Mouse (Mus musculus) neural tube, embryonic 11.5 days (tissue): ENCODE results near the gene Thsd4. TPM values are rescaled to one million over a fixed set of nuclear protein-coding genes. Genes with fewer than 3 reads are reported as not detected.

Source experiments
- ATAC-seq: fragments of 200-750 bp; cut with Nextera tagmentation; 2 replicates; pipeline ENCODE4 v1.8.0; 2017; ENCODE audit warnings: moderate number of reproducible peaks, mild to moderate bottlenecking, moderate TSS enrichment, moderate library complexity; ENCODE audit not compliant: insufficient read depth, low FRiP score, low TSS enrichment
- DNase-seq: peaks from one replicate; pipeline ENCODE4 v3.0.0-alpha.2; 2015; ENCODE audit warnings: low spot score
- H3K27ac ChIP-seq: fragments of 300-500 bp; sonication (generic); 2 replicates; pipeline ENCODE4 v1.5.1; 2014; ENCODE audit warnings: low read depth, mild to moderate bottlenecking, low read length
- H3K27me3 ChIP-seq: fragments of 300-500 bp; sonication (generic); 2 replicates; pipeline ENCODE4 v1.6.1; 2014; ENCODE audit warnings: mild to moderate bottlenecking, low read length, mixed read lengths; ENCODE audit not compliant: control insufficient read depth, insufficient read depth
- H3K36me3 ChIP-seq: fragments of 300-500 bp; sonication (generic); 2 replicates; pipeline ENCODE4 v1.6.1; 2014; ENCODE audit warnings: mild to moderate bottlenecking, low read length, moderate library complexity, mixed read lengths; ENCODE audit not compliant: control insufficient read depth, insufficient read depth
- H3K4me1 ChIP-seq: fragments of 300-500 bp; sonication (generic); 2 replicates; pipeline ENCODE4 v1.6.1; 2014; ENCODE audit warnings: low read length, mixed read lengths; ENCODE audit not compliant: control insufficient read depth, insufficient read depth
- H3K4me2 ChIP-seq: fragments of 300-500 bp; sonication (generic); 2 replicates; pipeline ENCODE4 v1.6.1; 2014; ENCODE audit warnings: low read depth, mild to moderate bottlenecking, moderate library complexity
- H3K4me3 ChIP-seq: fragments of 300-500 bp; sonication (generic); 2 replicates; pipeline ENCODE4 v1.5.1; 2014; ENCODE audit warnings: low read depth, low read length
- H3K9ac ChIP-seq: fragments of 300-500 bp; sonication (generic); 2 replicates; pipeline ENCODE4 v1.6.1; 2014; ENCODE audit warnings: mild to moderate bottlenecking, low read length
- H3K9me3 ChIP-seq: fragments of 300-500 bp; sonication (generic); 2 replicates; pipeline ENCODE4 v1.6.1; 2016; ENCODE audit warnings: low read length; ENCODE audit not compliant: control insufficient read depth
- WGBS: fragments of 180-500 bp; shearing (Covaris S2); extraction: QIAGEN DNeasy Blood & Tissue Kit; methylation state at CpG from one replicate; pipeline ENCODE4 v1.1.7; 2014; 5-methylcytosine and 5-hydroxymethylcytosine counted together
- polyA plus RNA-seq: library from polyadenylated mRNA; unstranded; fragments of >200 nt; fragmentation: Nextera tagmentation; extraction: Ambion mirVana; gene quantifications from 2 replicates; pipeline ENCODE4 v1.2.1, GENCODE M21; 2014

Gene Thsd4
- polyA plus RNA-seq, 1 experiment from 2014 or later, result 5.4 TPM

DNA sequence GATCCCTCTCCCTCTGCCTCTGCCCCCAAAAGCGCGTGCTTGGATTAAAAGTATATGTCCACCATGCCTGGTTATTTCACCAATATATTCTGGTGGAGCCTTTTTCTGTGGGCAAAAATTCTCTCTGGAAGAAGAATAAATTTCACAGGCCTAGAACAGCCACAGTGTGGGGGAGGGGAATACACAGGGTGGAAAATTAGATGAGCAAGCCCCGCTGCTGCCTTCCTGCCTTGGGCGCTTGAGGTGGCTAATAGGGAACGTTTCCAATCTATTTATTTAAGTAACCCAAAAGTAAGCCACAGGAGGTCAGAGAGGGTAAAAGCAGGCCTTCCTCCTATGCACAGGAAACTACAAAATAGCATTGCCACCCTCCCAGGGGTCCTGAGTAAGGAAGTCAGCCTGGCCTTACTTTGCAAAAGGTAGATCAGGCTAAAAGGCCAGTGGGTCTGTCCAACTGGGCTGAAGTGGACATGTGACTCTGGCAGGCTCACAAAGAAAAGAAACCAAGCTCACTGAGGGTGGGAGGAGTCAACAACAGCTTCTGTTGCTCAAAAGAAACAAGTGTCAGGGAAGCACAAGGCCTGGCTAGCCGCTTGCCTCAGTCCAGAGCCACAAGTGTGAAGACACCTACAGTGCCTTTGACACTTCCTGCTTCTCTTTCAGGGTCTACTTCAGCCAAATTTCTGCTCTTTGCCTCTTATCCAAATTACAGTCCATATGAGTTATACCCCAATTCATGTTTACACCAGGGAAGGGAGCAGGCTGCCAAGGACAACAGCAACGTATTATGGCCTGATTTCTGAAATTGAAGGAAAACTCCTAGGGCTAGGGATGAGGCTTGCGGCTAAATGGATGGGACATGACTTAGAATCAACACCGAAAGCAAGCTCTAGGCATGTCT is 289.6 kb downstream of the Thsd4 start:
- no peak for DNase-seq
- no peak overlapping the region for H3K4me2 ChIP-seq
- H3K9ac ChIP-seq, result no peak overlapping the region
- H3K27me3 ChIP-seq, result no peaks in the 10 kb centered on the region
- no peaks in the 10 kb centered on the region for H3K9me3 ChIP-seq
- H3K4me3 ChIP-seq, result no peak overlapping the region
- ATAC-seq, result no peak
- WGBS, result 65% methylated on average over 9 of the region's 9 CpGs
- no peaks in the 10 kb centered on the region for H3K36me3 ChIP-seq
- H3K27ac ChIP-seq, result no peak overlapping the region
- H3K4me1 ChIP-seq, result peaks cover 26% of the 10 kb centered on the region

GRCm38 (mm10) chr9:60229496-60229895 is 292.4 kb downstream of the Thsd4 start:
- Histone ChIP-seq H3K27me3 (no peaks in the 10 kb centered on the region), H3K9ac (no peak overlapping the region), H3K36me3 (no peaks in the 10 kb centered on the region), H3K4me1 (peaks cover 21% of the 10 kb centered on the region), H3K27ac (no peak overlapping the region), H3K9me3 (no peaks in the 10 kb centered on the region), H3K4me3 (no peak overlapping the region), H3K4me2 (no peak overlapping the region)
- no peak for ATAC-seq
- no peak for DNase-seq
- 61% methylated on average over 4 of the region's 4 CpGs for WGBS

DNA sequence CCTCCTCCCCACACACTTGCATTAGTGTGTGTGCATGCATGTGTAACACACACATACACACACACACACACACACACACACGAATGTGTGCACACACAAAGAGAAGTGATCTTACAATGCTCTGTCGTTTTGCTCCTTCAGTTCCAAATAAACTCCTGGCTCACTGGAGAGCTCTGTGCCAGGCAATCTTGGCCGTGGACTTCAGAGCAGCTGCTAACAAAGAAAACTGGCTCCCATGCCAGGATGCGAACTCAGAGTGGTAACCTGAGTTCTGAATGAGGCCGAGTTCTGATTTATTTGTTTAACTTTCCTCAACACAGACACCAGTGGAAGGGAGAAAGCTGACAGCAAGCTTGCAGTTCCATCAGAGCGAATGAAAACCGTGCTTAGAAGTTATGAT is 294.1 kb downstream of the Thsd4 start:
- H3K4me3 ChIP-seq, result no peak overlapping the region
- no peak overlapping the region for H3K9ac ChIP-seq
- no peaks in the 10 kb centered on the region for H3K9me3 ChIP-seq
- ATAC-seq (no peak), DNase-seq (no peak)
- 84% methylated on average over 7 of the region's 7 CpGs for WGBS
- no peaks in the 10 kb centered on the region for H3K27me3 ChIP-seq
- no peak overlapping the region for H3K27ac ChIP-seq
- H3K36me3 ChIP-seq, result no peaks in the 10 kb centered on the region
- H3K4me2 ChIP-seq, result no peak overlapping the region
- peaks cover 17% of the 10 kb centered on the region for H3K4me1 ChIP-seq

- H3K4me1 ChIP-seq, result peaks cover 12% of the 10 kb centered on the region
- H3K4me3 ChIP-seq, result no peak overlapping the region
- H3K36me3 ChIP-seq, result no peaks in the 10 kb centered on the region
- WGBS, result 93% methylated on average over 4 of the region's 4 CpGs
- no peaks in the 10 kb centered on the region for H3K27me3 ChIP-seq
- no peak overlapping the region for H3K4me2 ChIP-seq
- no peak overlapping the region for H3K27ac ChIP-seq
- no peak for ATAC-seq
- DNase-seq, result no peak
- no peaks in the 10 kb centered on the region for H3K9me3 ChIP-seq
- H3K9ac ChIP-seq, result no peak overlapping the region
Measured at GRCm38 (mm10) chr9:60226679-60227078, 295.2 kb downstream of the Thsd4 start.

DNA sequence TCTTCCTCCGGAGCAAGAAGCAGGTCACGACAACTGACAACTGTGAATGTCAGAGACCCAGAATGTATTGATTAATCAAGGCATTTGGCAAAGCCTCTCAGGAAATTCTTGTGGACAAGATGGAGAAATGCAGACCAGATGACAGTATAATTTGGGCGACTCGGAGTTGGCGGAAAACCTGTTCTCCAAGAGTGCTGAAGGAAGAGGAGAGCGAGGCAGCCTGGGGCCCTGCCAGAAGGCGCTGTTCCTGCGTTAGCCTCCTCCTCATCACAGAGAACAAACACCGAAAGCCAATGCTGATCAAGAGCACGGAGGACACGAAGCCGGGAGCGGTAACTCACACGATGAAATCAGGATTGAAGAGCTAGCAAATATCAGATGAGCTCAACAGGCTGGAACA is 295.7 kb downstream of the Thsd4 start:
- Histone ChIP-seq H3K9ac (no peak overlapping the region), H3K4me3 (no peak overlapping the region), H3K9me3 (no peaks in the 10 kb centered on the region), H3K27me3 (no peaks in the 10 kb centered on the region), H3K4me1 (peaks cover 11% of the 10 kb centered on the region), H3K4me2 (no peak overlapping the region), H3K36me3 (no peaks in the 10 kb centered on the region), H3K27ac (no peak overlapping the region)
- 94% methylated on average over 14 of the region's 14 CpGs for WGBS
- ATAC-seq, result no peak
- DNase-seq, result no peak

DNA sequence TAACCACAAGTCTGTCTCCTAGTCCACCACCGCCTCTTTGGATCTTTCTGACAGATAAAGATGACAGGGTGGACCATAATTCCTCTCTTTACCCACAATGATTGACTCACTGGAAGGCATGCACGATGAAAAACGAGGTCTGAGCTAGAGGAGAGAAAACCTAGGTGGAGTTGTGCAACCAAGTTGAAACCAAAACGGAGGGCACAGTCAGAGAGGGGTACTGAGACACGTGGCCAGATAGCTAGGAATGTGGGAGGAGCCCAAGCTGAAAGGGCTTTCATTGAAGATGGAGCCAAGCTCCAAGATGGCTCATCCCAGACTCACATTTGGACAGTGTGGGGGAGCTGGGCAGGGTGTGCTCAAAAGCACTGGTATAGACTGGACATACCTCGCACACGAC is 296.4 kb downstream of the Thsd4 start:
- no peak overlapping the region for H3K9ac ChIP-seq
- H3K4me3 ChIP-seq, result no peak overlapping the region
- H3K27ac ChIP-seq, result no peak overlapping the region
- H3K4me1 ChIP-seq, result peaks cover 8% of the 10 kb centered on the region
- no peaks in the 10 kb centered on the region for H3K36me3 ChIP-seq
- H3K4me2 ChIP-seq, result no peak overlapping the region
- no peak for DNase-seq
- H3K27me3 ChIP-seq, result no peaks in the 10 kb centered on the region
- WGBS, result 80% methylated on average over 7 of the region's 7 CpGs
- no peak for ATAC-seq
- H3K9me3 ChIP-seq, result no peaks in the 10 kb centered on the region

- H3K4me2 ChIP-seq, result no peak overlapping the region
- H3K27ac ChIP-seq, result peak overlapping the region; percentile 42; the same call in 1 of the 2 replicates
- DNase-seq (peak; percentile 50), ATAC-seq (peak; percentile 79)
- no peak overlapping the region for H3K4me3 ChIP-seq
- 29% methylated on average over 6 of the region's 6 CpGs for WGBS
- no peaks in the 10 kb centered on the region for H3K27me3 ChIP-seq
- peaks cover 5% of the 10 kb centered on the region; the same call in 1 of the 2 replicates for H3K4me1 ChIP-seq
- H3K9me3 ChIP-seq, result no peaks in the 10 kb centered on the region
- no peaks in the 10 kb centered on the region for H3K36me3 ChIP-seq
- no peak overlapping the region for H3K9ac ChIP-seq
Measured at GRCm38 (mm10) chr9:60224039-60224695, 297.7 kb downstream of the Thsd4 start.

- Histone ChIP-seq H3K4me2 (no peak overlapping the region), H3K27ac (no peak overlapping the region), H3K4me3 (no peak overlapping the region), H3K27me3 (no peaks in the 10 kb centered on the region), H3K36me3 (no peaks in the 10 kb centered on the region), H3K4me1 (peaks cover 5% of the 10 kb centered on the region; the same call in 1 of the 2 replicates), H3K9me3 (no peaks in the 10 kb centered on the region), H3K9ac (no peak overlapping the region)
- no peak for ATAC-seq
- DNase-seq, result no peak
- WGBS, result 78% methylated on average over 2 of the region's 2 CpGs
Measured at GRCm38 (mm10) chr9:60220431-60220830, 301.4 kb downstream of the Thsd4 start.

DNA sequence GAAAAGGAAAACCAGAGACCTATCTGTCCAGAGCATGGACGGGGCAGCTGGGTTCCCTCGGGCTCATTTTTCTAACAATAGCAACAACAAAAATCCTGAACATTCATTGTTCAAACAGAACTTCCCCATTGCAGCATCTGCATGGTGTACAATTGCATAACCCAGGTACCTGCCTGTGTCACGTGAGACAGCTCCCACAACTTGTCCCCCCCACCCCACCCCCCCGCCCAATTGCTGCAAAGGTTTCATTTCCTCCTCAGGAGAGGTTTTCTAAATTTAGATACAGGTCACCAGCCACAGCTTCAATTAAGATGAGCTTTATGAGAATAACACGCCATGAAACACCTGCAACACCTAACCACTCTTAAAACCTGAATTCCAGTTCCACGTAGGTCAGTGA is 303.4 kb downstream of the Thsd4 start:
- 81% methylated on average over 6 of the region's 6 CpGs for WGBS
- H3K9me3 ChIP-seq, result no peaks in the 10 kb centered on the region
- ATAC-seq, result no peak
- no peak overlapping the region for H3K27ac ChIP-seq
- no peaks in the 10 kb centered on the region for H3K36me3 ChIP-seq
- no peak overlapping the region for H3K9ac ChIP-seq
- no peak overlapping the region for H3K4me3 ChIP-seq
- no peaks in the 10 kb centered on the region for H3K4me1 ChIP-seq
- no peaks in the 10 kb centered on the region for H3K27me3 ChIP-seq
- no peak overlapping the region for H3K4me2 ChIP-seq
- DNase-seq, result no peak
